Mouse (Mus musculus): ENCODE measurements around the gene Fndc3b.

DNA sequence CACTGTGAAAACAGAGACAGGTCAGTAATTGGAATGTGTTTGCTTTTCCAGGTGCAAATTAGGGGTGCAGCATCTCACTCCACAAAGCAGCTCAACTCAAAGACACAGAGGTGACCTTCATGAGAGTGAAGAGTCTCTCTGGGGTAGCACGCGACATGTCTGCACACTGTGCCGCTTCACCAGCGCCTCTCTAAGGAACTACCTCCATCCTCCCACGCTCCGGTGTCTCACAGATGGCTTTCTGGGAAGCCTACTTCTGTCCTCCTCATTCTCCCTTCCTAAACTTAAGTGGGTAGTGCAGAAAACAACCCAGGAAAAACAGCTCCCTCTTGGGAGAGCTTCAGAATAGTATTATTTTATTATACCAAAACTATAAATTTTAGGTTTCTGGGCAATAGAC, 12.4 kb downstream of the Fndc3b start:
- TF ChIP-seq CTCF (IDR thresholded peaks at IDR 0.05; ENCODE audit: control insufficient read depth, insufficient read depth, insufficient read length) (no peak), FOSL1 (IDR thresholded peaks at IDR 0.05; ENCODE audit: insufficient read depth, low read length, poor library complexity, severe bottlenecking) (no peak), MYOG (IDR thresholded peaks at IDR 0.05; ENCODE audit: control insufficient read depth, extremely low read depth, insufficient read length) (no peak), USF1 (IDR thresholded peaks at IDR 0.05; ENCODE audit: low read depth) (no peak), MAX (IDR thresholded peaks at IDR 0.05) (no peak), CEBPB (IDR thresholded peaks at IDR 0.05; ENCODE audit: low read depth) (no peak), MYOD1 (IDR thresholded peaks at IDR 0.05; ENCODE audit: control insufficient read depth, insufficient read length, low read depth) (no peak)

All from C2C12 (cell line).